Mouse (Mus musculus): Measurements from ENCODE around the gene Gm42791.

- no peak for TF ChIP-seq TAL1 (IDR thresholded peaks at IDR 0.05; ENCODE audit: low read length)
- TF ChIP-seq GATA1 (IDR thresholded peaks at IDR 0.05; ENCODE audit: low read length), result no peak
These were observed 7.8 kb upstream of the Gm42791 start for GRCm38 (mm10) chr5:149002803-149003115.

All from erythroblast, embryonic 14.5 days (primary cell).